Mouse (Mus musculus) embryonic stem cell, embryonic (primary cell): ENCODE results near the gene Larp1b.
"Not testable (repeated sequence)": the region's sequence is repeated elsewhere in the genome, so short reads cannot be mapped to it uniquely, and the experiment has no call there.

Experiments used
- CTCF ChIA-PET, 4 experiments: fragments of 300-600 bp in 2 of 4; fragments of 350-600 bp in 2 of 4; sonication (Branson Sonifier 250); formaldehyde crosslinking; loops; one replicate each; lab custom pipeline; 2022; ENCODE audit warnings: inconsistent platforms in 2 of 4; lab: Charles Lee
- POLR2A ChIA-PET, 4 experiments: fragments of 300-600 bp in 2 of 4; fragments of 350-600 bp in 2 of 4; sonication (Branson Sonifier 250); formaldehyde crosslinking; loops; one replicate each; lab custom pipeline; 2022; ENCODE audit warnings: antibody characterized with exemption in 4 of 4, inconsistent platforms in 1 of 4; lab: Charles Lee

Larp1b gene

DNA sequence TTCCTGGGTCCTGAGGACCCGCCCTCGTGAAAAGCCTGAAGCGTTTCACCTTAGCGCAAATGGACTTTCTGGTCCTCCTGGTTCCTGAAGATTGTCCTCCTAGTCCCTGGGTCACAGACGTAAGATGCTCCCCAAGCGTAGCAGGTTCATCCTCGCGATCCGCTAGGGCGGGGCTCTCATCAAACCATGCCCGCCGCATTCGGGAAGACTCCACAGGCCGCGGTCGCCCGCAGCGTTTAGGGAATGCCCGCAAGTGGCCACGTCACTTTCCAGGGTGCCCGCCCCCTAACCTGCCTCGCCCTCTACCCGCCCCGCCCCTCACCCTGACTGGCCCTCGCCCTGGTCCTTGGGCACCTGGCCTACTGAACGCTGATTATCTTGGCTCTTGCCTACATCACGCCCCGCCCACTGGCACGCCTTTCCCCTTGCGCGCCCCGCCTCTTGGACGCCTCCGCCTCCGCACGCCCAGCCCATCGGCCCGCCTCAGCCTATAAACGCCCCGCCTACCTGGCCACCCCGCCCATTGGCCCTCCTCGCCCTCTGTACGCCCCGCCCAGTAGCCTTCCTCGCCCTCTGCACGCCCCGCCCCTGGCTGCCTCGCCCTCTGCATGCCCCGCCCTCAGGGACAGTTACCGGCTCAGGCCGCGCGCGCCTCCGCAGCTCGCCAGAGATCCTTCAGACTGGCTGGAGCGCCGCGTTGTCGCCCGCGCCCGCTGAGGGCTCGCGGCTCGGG is at the start of gene Larp1b:
Gene Larp1b, plus strand, starts transcription at position 659 of the 733 bp plus-strand sequence.
- POLR2A ChIA-PET, result interaction anchor here in 3 of 4 experiments (0.6 to 1.3 kb wide), 13 partner anchors 20 to 633 kb away, joined by 3 to 6 read pairs (median 3); partner anchors contain the start of genes Abhd18 (in 1 of the 3), Mfsd8 (in 1 of the 3), Pgrmc2 (in 1 of the 3) and Plk4 (in 1 of the 3)
- CTCF ChIA-PET, result interaction anchor here in 1 of 4 experiments (0.7 kb wide), 1 partner anchor 26 kb away, joined by 9 read pairs; no protein-coding TSS in a partner anchor

DNA sequence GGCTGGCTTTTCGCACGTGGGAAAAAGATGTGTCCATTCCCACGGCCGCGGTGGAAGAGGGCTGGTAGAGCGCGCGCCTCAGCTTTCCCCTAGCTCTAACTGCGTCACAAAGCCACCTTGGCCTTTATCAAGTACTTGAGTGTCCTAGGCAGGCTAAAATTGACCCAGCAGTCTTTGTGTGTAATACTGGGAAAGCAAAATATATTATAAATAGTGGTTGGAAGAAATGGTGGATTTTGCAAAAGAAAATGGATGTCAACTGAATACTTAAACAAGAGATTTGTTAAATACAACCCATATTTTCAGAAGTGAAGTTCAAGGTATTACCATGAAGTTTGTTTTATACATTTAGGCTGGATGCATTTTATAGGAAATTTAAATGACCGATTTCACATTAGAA is 47.2 kb upstream of the Larp1b start, which contains the start of gene 1700034I23Rik:
Gene 1700034I23Rik, minus strand, starts transcription at position 101 of the 400 bp plus-strand sequence.
- POLR2A ChIA-PET, CTCF ChIA-PET: not testable (repeated sequence)

DNA sequence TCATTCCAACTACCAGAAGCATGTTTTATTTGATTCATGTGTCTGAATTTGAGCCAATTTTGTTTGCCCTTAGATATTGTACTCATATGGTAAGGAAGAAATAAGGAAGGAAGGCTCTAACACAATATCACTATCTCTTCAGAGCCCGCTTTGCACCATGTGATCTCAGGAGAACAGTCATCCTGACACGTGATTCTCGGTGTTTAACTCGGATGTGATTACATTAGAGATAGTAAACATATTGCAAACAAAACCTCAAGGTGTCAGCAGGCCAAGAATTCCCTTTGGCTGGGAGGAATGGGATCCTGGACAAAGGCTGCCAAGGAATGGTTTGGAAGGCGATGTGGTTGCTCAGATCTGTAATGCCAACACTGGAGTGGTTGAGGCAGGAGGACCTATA is 11.4 kb upstream of the Larp1b start:
- ChIA-PET CTCF (no interaction called here), POLR2A (no interaction called here)

DNA sequence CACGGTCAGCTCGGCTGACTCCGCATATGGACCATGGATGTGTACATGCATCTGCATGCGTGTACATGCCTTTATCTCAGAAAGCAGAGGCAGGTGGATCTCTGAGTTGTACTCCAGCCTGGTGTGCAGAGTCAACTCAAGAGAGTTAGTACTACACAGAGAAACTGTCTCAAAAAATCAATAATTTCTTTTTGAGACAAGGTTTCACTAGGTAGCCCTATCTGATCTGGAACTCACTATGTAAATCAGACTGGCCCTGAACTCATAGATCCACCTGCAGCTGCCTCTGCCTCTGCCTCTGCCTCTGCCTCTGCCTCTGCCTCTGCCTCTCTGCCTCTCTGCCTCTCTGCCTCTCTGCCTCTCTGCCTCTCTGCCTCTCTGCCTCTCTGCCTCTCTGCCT is 11.0 kb upstream of the Larp1b start:
- CTCF ChIA-PET, result no interaction called here
- POLR2A ChIA-PET, result no interaction called here

DNA sequence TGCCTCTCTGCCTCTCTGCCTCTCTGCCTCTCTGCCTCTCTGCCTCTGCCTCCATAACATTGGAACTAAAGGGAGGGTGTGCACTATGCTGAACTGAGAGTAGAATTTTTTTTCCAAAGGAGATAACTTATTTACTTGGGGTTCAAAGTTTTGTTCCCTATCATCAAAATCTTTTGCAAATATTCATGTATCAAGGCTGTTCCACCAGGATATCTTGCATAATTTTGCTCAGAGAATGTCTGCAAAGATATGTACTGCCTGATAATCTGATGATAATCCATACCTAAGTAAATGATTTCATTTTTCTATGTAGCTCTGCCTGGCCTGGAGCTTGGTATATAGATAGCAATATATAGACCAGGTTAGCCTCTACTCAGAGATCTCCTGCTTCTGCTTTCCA is 10.6 kb upstream of the Larp1b start:
- CTCF ChIA-PET, result no interaction called here
- POLR2A ChIA-PET, result no interaction called here

DNA sequence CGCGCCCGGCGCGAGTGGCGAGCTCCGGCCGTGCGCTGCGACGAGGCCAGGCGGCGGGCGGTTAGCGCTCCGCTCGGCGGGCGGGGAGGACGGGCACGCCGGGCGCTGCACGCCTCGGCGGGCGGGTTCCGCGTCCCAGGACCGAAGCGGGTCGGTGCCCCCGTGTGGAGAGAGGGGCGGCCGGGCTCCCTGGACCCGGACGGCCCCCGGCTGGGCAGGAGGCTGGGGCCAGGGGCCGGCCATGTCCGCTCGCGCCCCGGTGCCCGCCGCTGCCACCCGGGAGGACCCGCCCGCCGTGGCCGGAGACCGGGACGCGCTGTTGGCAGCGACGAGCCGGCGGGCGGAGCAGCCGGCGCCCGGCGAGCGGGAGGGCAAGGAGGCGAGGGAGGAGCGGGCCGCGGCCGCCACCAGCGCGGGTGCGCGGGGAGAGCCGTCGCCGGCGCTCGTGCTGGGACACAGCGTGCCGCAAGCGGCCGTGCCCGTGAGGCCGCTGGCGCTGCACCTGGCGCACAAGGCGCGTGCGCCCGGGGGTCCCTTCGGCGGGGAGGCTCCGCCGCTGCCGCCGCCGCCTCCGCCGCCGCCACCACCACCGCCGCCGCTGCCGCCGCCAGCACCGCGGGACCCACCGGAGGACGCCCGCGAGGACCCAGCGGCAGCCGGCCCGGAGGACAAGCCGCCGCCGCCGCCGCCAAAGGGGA is 424 bp downstream of the Larp1b start:
- ChIA-PET POLR2A (interaction anchor here in 3 of 4 experiments (0.6 to 1.1 kb wide), 12 partner anchors 19 to 632 kb away, joined by 3 to 6 read pairs (median 4); partner anchors contain the start of genes Abhd18 (in 1 of the 3), Mfsd8 (in 1 of the 3) and Pgrmc2 (in 1 of the 3)), CTCF (interaction anchor here in 1 of 4 experiments (0.7 kb wide), 1 partner anchor 25 kb away, joined by 9 read pairs; no protein-coding TSS in a partner anchor)

DNA sequence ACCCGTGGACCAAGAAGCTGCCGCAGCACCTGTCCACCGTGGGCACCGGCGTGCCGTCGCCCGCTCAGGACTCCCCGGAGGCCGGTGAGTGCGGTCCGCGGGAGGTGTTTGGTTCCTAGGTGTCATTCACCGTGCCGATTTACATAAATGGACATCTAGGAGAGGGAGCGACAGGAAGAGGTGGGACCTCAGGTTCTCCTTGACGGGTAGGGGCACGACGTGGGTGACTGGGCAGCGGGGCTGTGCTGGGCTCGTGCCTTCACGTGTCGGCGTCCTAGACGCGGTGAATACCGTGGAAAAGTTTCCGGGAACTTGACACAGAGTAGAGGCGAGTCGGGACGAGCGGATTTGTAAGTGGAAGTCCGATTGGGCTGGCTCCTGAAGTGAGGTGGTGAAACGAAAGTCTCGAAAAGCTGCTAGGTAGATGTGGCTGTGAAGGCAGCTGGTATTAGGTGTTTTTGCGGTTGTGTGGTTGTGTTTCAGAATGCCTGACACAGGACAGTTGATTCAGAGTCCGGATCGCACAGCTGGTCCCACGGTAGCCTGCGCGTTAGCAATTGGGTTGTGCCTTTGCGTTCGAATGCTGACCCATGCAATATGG is 1.1 kb downstream of the Larp1b start:
- ChIA-PET CTCF (no interaction called here), POLR2A (interaction anchor here in 2 of 4 experiments (0.5 to 0.7 kb wide), 3 partner anchors 133 to 546 kb away, joined by 3 read pairs; no protein-coding TSS in a partner anchor)

DNA sequence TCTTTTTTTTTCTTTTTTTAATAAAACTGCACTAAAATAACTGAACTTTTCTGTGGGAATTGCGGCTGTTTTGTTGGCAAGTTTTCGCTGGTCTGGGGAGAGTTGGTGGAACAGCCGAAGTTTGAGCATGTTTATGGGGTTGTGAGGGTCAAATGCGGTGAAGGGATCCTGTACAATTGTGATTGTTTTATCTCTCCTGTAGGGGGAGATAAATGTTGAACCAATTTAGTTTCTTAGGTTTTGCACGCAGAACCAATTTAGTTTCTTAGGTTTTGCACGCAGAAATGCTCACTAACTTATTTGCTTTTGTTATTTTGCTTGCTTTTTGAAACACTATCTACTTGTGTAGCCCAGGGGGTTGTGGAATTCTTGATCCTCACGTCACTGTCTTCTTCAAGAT is 1.7 kb downstream of the Larp1b start:
- POLR2A ChIA-PET, result interaction anchor here in 2 of 4 experiments (0.5 to 0.7 kb wide), 3 partner anchors 132 to 545 kb away, joined by 3 read pairs; no protein-coding TSS in a partner anchor

DNA sequence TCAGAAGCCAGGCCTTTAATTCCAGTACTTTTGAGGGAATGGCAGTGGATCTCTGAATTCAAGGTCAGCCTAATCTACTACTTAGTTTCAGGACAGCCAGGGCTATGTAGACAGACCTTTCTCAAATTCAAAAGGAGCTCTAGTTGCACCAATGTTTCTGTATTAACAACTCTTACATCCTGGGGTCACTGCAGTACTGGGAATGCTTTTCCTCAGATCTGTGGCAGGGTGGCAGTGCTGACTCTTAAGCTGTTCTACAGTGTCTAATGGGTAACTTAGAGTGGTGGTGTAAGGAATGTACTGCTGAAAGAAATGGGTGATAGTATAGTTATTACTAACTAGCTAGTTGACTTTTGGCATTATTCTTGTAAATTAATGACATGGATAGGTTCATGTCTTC is 3.0 kb downstream of the Larp1b start:
- POLR2A ChIA-PET, result interaction anchor here in 2 of 4 experiments (1.0 kb wide), 2 partner anchors 8 to 153 kb away, joined by 3 to 4 read pairs; partner anchors contain the start of gene Plk4 (in 1 of the 2)
- CTCF ChIA-PET, result interaction anchor here in 2 of 4 experiments (0.5 to 0.6 kb wide), 2 partner anchors 317 to 418 kb away, joined by 3 to 5 read pairs; no protein-coding TSS in a partner anchor

More for the DNA sequence above, 1.7 kb downstream of the Larp1b start:
- CTCF ChIA-PET, result no interaction called here

DNA sequence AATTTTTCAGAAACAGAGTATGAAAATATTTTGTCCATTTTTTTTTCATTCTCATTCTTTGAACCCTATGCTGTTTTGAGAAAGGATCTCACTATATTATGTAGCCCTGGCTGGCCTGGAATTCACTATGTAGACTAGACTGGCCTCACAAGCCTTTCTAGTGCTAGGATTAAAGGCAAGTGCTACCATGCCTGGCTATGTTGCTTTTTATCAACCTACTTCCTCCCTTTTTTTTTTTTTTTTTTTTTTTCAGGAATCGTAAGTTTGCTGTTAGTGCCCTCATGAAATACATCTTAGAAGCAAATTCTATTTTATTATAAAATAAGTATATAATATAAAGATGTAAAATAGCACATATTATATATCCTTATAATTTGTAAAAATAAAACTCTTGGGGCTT is 5.2 kb downstream of the Larp1b start:
- POLR2A ChIA-PET, result no interaction called here
- CTCF ChIA-PET, result no interaction called here

DNA sequence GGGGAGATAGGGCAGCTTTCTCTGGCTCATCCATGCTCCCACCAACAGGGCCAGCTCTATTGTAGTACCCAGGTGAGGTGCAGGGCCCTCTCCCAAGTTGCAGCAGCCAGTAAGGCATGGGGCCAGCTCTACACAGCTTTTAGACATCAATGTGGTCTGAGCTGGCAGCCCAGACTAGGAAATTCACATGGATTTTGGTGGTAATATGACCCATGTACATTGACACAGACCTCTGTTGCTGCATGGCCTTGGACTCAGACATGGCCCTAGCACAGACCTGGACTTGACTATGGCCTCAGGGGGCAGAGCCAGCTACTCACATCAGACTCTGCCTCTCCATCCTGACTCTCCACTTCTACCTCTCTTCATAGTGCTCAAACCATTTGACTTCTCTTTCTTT is 9.2 kb downstream of the Larp1b start:
- POLR2A ChIA-PET, result interaction anchor here in 2 of 4 experiments (0.6 to 0.7 kb wide), 2 partner anchors 8 to 607 kb away, joined by 3 read pairs; no protein-coding TSS in a partner anchor
- CTCF ChIA-PET, result interaction anchor here in 2 of 4 experiments (0.6 kb wide), 2 partner anchors 9 to 24 kb away, joined by 3 to 4 read pairs; no protein-coding TSS in a partner anchor

DNA sequence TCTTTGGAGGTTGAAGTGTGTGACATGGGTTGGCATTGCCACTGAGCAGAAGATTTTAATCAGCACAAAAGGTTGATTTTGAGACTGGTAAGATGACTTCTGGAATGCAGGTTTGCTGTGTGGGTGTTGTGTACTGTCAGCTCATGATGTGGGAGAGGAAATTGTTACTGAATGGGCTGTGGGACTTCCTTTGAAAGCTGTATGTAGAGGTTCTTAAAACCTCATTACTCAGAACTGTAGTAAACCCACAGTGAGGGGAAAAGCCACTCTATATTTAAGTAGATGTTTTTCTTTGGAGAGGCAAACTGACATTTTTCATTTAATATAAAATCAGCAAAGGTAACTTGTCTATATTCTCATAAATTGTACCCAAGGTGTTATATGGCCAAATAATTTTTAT is 31.1 kb downstream of the Larp1b start:
- POLR2A ChIA-PET, result no interaction called here
- CTCF ChIA-PET, result no interaction called here

DNA sequence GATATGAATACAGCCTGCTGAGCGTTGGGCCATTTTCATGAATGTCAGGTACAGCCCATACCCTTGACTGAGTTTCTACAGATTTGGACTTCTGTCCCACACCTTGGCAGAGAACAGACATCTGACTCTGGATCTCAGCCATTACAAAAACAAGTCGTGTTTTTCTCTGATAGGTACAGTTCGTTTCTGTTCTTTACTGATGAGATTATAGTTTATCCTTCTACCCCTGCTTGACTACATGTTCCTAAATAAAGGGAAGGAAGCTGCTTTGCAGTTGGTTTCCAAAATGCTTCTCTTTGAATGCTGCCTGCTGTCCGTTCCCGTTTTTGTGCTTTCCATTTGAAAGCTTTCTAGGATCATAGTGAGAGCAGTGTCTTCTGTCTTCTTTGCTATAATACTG is 37.9 kb downstream of the Larp1b start:
- POLR2A ChIA-PET, result no interaction called here

DNA sequence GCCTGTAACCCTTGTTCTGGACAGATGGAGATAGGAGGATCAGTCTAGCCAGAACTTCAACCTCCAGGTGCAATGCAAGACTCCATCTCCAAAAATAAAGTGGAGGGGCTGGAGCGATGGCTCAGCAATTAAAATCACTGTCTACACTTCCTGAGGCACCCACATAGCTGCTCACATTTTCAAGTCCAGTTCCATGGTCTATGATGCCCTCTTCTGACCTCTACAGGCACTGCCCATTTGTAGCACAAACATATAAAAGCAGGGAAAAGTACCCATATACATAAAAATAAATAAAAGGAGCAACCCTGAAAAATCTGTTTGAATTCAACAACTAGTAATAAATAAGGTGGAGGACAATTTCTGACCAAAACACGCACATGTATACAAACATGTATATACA is 39.1 kb downstream of the Larp1b start:
- CTCF ChIA-PET, result no interaction called here
- POLR2A ChIA-PET, result interaction anchor here in 1 of 4 experiments (0.7 kb wide), 1 partner anchor 145 kb away, joined by 3 read pairs; no protein-coding TSS in a partner anchor

More for the DNA sequence above, 37.9 kb downstream of the Larp1b start:
- CTCF ChIA-PET, result no interaction called here

DNA sequence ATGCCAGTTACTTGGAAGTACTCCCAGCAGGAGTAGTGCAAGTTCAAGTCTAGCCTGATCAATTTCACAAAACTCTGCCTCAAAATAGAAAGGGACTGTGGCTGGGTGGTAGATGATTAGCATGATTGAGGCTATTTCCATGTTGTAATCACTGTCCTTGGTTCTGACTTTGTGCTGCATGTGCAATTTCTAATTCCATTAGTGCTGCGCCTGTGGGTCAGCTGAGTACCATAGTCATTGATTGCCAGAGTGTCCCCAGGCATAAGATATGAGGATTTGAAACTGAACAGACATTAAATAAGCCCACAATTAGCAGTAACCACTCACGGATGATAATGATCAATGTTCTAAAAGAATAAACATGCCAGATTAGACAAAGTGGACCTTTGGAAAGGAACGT is 41.9 kb downstream of the Larp1b start:
- ChIA-PET POLR2A (no interaction called here), CTCF (no interaction called here)

DNA sequence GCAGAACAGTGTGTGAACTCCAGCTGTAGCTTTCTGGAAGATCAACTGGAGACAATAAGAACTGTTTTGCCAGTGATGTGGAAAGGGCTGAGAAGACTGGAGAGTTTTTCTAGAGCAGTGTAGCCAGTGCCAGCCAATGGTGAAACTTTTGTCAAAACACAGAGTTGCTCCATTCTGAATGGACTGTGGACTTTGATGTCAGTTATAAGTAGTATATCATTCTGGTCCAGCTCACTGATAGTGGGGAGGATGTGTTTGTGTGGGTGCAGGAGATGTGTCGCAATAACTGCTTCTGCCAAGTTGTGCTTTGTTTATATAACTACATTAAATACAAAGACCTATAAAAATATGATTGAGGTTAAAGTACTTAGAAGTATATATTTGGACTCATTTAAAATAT is 45.5 kb downstream of the Larp1b start:
- ChIA-PET CTCF (no interaction called here), POLR2A (interaction anchor here in 1 of 4 experiments (1.0 kb wide), 1 partner anchor 24 kb away, joined by 3 read pairs; no protein-coding TSS in a partner anchor)

DNA sequence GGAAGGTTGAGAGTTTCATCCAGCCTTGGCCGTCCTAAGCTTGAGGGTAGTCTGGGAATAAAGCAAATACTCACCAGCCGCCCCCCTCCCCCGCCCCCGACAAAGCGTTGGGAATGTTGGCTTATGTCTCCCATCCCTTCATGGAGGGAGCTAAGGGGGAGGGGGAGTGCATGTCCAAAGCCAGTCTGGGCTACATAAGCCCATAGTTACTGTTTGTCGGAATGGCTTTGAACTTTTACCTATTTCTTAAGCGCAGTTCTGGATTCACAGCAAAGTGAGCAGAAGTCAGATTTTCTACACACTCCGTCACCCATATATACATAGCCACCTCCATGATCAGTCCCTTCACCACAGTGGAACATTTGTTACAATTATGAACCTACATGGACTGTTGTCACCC is 59.7 kb downstream of the Larp1b start:
- CTCF ChIA-PET, result interaction anchor here in 1 of 4 experiments (0.7 kb wide), 1 partner anchor 1109 kb away, joined by 3 read pairs; no protein-coding TSS in a partner anchor
- POLR2A ChIA-PET, result no interaction called here

DNA sequence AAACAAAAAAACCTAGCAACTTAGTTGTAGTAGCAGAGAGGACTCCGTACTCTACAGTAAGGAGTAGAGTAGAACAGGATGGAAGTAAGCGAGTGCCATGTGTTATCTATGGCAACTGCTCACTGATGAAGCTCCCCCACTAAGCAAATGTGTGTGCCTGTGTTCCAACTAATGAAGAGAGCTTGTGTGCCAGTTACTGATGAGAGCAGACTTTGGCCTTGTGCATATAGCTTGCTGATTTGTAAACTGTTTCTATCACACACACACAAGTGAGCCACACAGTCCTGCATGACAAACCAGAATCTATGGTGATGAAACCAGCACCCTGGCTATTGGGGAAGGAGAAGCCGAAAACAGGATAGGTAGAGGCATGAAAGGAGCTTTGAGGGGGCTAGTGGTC is 60.4 kb downstream of the Larp1b start:
- ChIA-PET CTCF (no interaction called here), POLR2A (no interaction called here)

DNA sequence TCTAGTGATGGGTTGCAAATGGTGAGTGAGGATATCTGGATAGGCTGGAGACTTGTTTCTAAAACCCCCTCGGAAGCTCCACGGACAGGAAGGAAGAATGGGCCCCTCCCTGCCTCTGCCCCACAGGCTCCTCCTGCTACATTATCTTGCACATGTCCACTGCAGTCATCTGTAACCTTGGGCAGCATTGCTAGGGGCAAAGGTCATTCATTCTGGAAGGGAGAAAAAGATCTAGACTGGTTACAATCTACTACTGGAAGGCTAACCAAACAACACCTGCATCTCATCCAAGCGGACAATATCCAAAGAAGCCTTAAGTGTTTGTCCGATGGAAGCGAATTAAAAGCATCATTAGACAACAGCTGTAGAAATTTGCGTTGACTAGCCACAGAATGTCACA is 61.1 kb downstream of the Larp1b start:
- POLR2A ChIA-PET, result no interaction called here
- CTCF ChIA-PET, result no interaction called here
